Mouse (Mus musculus): ENCODE measurements around the gene Stra8. TPM values are rescaled to one million over a fixed set of nuclear protein-coding genes. Genes with fewer than 3 reads are reported as not detected.

The Stra8 gene
- total RNA-seq, 2 experiments from 2014 or later: not detected

DNA sequence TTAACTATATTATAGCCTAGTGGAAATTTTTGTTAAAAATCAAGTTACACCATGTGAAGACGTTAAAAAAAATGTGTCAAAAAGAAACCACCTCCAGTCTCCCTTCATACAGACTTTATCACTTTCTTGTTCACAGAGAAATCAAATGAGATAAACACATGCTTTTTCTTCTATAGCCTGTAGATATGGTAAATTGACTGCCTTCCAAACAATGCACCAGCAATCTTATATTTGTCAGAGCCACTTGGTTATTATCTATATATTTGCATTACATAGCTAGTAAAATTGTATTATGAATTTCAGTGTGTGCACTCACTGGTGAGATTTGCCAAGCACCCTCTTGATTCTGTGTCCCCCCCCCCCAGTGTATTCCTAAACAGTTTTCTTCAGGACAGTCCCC, 12.7 kb downstream of the Stra8 start:
- Histone ChIP-seq H3K27ac (no peak overlapping the region), H3K4me3 (no peak overlapping the region)
- DNase-seq: no peak
- intact Hi-C loops (cut with DNase I): no loop called here
- TF ChIP-seq CTCF (IDR thresholded peaks at IDR 0.05): no peak

DNA sequence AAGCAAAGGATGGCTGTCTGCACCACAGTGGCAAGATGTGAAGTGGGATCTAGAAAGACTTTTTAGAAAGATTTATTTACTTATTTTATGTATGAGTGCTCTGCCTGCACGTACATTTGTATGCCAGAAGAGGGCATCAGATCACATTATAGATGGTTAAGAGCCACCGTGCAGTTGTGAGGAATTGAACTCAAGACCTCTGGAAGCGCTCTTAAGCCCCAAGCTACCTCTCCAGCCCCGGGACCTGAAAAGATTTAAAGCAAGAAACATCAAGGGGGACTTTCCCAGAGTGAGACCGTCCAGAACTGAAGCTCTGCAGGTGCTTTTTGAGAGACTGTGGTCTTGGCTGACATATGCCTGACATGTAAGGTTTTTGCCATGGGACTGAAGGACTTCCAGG, 16.8 kb downstream of the Stra8 start:
- TF ChIP-seq CTCF (IDR thresholded peaks at IDR 0.05): peak; percentile 32; the same call in 1 of the 2 replicates
- intact Hi-C loops (cut with DNase I): no loop called here
- no peak for DNase-seq
- H3K27ac ChIP-seq: no peak overlapping the region
- no peak overlapping the region for H3K4me3 ChIP-seq

DNA sequence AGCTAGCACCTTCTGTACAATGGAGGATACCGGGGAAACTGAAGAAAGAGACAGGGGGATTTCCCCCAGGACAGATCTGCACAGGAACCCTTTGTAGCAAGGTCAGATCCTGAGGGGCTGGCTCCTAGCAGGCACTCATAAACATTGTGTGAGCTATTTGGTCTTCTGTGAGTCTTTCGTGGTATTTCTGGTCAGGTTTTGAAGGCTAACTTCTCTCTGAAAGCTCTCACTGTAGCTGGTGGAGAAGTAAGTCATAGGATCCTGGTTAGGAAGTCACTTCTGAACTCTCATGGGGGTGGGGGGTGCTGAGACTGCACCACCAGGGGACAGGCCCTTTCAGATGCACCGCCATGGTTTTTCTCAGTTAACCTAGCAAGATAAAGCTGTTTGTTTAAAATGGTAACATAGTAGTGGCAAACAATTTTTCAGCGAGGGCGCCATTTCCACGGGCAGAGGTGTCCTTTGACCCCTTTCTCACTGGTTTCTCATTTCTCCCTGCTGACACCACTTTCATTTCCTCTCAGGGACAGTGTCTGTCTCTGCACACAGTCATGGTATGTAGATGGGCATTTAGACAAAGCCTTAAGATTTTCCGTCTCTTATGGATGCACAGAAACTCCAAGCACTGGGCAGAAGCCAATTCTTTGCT, 18.4 kb downstream of the Stra8 start:
- intact Hi-C loops (cut with DNase I): no loop called here
- DNase-seq: no peak
- Histone ChIP-seq H3K4me3 (no peak overlapping the region), H3K27ac (no peak overlapping the region)
- no peak for TF ChIP-seq CTCF (IDR thresholded peaks at IDR 0.05)

DNA sequence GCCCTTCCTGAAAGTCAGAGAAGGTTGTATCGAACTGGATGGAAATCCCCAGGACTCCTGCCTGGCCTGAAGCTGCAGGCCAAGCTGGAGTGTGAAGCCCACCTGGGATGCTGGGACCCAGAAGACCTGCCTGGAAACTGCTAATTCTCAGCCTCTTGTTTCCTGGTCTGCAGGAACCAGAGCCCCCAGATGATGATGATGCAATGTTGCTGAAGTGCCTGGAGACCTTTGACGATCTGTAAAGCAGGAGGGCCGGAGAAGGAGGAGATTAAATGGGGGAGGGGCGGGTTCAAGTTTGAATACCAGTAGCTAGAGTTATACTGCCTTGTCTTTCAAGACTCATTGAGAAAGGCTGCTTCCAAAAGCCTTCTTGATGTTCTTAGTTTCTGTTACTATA, 19.0 kb downstream of the Stra8 start:
- TF ChIP-seq CTCF (IDR thresholded peaks at IDR 0.05): no peak
- intact Hi-C loops (cut with DNase I): no loop called here
- no peak for DNase-seq
- H3K4me3 ChIP-seq: no peak overlapping the region
- H3K27ac ChIP-seq: no peak overlapping the region

DNA sequence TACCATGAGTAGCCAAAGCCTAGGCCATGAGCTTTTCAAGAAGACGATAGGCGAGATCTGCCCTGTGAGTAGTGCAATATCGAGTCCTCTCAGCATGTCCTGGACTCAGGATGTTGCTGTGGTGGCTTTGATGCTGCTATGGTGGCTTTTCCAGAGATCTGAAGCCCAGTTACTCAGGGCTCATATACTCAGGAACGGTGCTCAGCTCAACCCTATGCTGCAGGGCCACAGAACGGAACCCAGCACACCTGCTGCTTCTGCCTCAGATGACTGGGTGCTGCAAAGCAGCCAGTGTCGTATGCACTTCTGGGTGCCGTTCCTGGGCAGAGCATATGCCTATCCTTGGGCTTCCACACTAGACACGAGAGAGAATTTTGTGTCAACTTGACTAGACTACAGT, 19.5 kb downstream of the Stra8 start:
- no peak overlapping the region for H3K4me3 ChIP-seq
- no peak overlapping the region for H3K27ac ChIP-seq
- intact Hi-C loops (cut with DNase I): no loop called here
- DNase-seq: no peak
- TF ChIP-seq CTCF (IDR thresholded peaks at IDR 0.05): no peak

DNA sequence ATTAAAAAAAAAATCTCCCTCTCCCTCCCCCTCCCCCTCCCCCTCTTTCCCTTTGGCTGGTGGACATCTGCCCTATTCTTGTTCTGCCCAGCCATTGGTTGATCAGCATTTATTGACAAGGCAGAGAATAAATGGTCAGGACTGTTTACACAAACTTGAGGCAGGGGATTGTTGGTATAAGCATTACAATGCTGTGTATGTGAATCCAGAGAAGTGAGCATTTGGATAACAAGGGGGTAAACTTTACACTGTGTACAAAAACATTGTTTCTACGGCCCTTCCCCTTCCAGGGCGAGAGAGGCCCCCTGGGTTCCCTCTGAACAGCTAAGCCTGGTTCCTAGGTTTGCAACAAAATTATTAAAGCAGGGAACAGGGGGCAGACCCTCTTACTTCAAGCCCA, 21.5 kb downstream of the Stra8 start:
- TF ChIP-seq CTCF (IDR thresholded peaks at IDR 0.05): no peak
- no peak for DNase-seq
- intact Hi-C loops (cut with DNase I): no loop called here
- no peak overlapping the region for H3K4me3 ChIP-seq
- no peak overlapping the region for H3K27ac ChIP-seq

DNA sequence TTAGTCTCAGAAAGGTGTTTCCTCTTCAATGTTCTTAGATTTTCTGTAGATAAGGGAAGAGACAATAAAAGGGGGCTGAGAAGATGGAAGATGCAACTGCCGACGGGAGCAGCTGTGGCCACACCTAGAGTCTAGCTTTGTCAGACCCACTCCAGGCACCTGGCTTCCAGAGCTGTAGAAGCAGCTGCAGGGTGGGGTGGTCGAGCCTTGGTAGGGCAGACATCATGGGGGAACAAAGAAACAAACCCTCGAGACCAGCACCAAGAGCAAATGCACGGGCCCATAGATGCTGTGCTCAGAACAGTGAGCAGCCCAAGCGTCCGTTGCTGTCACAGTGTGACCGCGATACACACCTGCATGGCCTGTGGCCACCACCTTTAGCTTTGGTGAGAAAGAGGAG, 22.5 kb downstream of the Stra8 start:
- Histone ChIP-seq H3K27ac (no peak overlapping the region), H3K4me3 (no peak overlapping the region)
- intact Hi-C loops (cut with DNase I): no loop called here
- TF ChIP-seq CTCF (IDR thresholded peaks at IDR 0.05): no peak
- DNase-seq: no peak

DNA sequence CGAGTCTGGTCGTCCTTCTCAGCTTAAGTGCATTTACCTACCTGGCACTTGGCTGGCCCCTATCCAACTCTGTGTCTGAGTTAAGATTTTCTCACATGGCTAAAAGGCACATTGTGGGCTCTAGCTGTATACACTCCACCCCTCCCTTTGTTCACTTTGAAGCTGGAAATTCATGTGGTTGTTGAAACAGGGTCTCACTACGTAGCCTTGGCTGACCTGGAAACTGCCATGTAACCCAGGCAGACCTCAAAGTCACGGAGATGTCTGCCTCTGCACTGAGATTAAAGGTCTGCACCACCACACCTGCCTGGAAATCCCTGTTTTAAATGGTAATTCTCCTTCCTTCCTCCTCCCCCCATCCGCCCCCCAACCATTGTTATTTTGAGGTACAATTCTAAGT, 23.5 kb downstream of the Stra8 start:
- DNase-seq: no peak
- no peak for TF ChIP-seq CTCF (IDR thresholded peaks at IDR 0.05)
- intact Hi-C loops (cut with DNase I): no loop called here
- no peak overlapping the region for H3K27ac ChIP-seq
- no peak overlapping the region for H3K4me3 ChIP-seq

DNA sequence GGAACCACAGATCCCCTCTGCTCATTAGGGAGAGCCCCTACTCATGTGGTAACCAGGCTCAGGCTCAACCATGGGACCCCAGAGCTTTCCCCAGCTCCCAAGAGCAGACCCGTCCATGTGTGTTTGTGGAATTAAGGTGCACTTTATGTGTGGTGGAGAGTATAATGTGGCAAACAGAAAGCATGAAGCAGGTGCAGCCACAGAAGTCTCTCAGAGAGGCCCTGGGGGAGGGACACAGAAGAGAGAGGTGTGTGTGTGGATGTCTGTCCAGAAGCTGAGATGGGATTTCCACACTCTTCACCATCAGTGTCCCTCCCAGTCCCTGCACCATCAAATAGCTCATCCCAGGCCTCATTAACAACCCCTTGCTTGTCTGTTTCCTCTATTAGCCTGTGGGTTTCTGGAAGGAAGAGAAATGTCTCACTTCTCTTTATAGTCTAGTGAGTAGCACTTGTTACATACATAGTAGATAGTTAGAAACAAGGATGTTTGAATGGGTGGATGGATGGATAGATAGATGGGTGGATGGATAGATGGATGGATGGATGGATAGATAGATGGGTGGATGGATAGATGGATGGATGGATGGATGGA, 26.6 kb downstream of the Stra8 start:
- DNase-seq: no peak
- no peak for TF ChIP-seq CTCF (IDR thresholded peaks at IDR 0.05)
- Histone ChIP-seq H3K27ac (no peak overlapping the region), H3K4me3 (no peak overlapping the region)
- intact Hi-C loops (cut with DNase I): no loop called here

DNA sequence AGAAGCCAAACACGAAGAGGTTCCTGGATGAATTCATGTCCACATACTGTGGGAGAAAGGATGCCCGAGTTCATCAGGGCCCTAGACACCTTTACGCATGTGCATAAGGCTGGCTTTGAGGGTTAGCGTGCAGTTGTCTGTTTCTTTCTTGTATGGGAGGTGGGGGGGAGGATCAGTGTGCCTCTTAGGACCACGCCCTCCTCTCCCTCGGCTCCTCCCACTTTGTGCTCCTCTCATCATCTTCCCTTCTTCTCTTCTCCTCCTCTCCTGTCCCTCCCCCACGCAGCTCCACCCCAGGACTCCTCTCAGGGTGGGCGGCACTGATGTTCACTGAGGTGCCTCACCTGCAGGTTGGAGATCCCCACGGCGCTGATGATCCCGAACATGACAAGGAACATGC, 28.5 kb downstream of the Stra8 start:
- Histone ChIP-seq H3K27ac (no peak overlapping the region), H3K4me3 (no peak overlapping the region)
- TF ChIP-seq CTCF (IDR thresholded peaks at IDR 0.05): no peak
- intact Hi-C loops (cut with DNase I): no loop called here
- no peak for DNase-seq

DNA sequence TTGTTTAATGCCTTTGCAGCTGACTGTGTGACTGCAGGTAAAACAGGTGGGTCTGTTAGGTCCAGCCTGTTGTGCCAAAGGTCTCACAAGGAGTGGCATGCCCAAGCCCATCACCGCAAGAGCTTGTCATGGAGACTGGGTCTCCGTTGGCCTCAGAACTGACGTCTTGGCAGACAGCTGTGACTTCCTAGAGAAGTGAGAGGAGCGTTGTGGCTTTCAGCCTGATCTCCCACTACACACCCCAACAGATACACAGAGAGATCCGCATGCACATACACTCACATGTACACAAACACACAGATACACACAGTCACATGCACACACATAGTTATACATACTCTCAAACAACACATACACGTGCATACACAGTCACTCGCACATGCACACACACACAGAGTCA, 31.6 kb downstream of the Stra8 start:
- intact Hi-C loops (cut with DNase I): no loop called here
- no peak overlapping the region for H3K4me3 ChIP-seq
- DNase-seq: no peak
- TF ChIP-seq CTCF (IDR thresholded peaks at IDR 0.05): no peak
- no peak overlapping the region for H3K27ac ChIP-seq

DNA sequence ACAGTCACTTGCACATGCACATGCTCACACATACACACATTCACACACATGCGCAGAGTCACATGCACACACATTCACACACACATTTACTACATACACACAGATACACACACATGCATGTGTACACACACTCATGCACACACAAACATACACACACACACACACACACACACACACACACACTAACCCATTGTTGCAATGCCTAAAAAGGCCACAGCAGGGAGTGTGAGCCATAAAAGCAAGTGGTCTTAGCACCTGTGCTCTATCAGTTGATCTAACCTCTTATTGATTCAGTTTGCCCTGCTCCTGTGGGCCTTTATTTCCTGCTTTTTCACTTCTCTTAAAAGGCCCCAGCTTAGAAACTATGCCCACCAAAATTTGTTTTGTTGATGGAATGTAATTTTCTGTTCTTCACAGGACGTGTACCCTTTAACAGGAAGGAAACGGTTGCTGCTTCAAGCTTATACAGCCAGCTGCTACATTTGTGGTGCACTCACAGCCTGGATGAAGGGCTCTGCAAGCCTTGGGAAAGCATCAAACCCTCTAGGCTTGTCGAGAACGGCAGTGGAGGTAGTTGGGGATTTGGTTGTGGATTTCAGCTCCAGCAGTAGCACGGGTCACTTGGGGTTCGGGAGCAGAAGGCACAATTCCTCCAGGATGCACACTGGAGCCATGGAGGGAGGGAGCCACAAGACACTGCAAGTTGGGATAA, 32.1 kb downstream of the Stra8 start:
- intact Hi-C loops (cut with DNase I): no loop called here
- H3K4me3 ChIP-seq: no peak overlapping the region
- no peak for TF ChIP-seq CTCF (IDR thresholded peaks at IDR 0.05)
- DNase-seq: no peak
- H3K27ac ChIP-seq: no peak overlapping the region

DNA sequence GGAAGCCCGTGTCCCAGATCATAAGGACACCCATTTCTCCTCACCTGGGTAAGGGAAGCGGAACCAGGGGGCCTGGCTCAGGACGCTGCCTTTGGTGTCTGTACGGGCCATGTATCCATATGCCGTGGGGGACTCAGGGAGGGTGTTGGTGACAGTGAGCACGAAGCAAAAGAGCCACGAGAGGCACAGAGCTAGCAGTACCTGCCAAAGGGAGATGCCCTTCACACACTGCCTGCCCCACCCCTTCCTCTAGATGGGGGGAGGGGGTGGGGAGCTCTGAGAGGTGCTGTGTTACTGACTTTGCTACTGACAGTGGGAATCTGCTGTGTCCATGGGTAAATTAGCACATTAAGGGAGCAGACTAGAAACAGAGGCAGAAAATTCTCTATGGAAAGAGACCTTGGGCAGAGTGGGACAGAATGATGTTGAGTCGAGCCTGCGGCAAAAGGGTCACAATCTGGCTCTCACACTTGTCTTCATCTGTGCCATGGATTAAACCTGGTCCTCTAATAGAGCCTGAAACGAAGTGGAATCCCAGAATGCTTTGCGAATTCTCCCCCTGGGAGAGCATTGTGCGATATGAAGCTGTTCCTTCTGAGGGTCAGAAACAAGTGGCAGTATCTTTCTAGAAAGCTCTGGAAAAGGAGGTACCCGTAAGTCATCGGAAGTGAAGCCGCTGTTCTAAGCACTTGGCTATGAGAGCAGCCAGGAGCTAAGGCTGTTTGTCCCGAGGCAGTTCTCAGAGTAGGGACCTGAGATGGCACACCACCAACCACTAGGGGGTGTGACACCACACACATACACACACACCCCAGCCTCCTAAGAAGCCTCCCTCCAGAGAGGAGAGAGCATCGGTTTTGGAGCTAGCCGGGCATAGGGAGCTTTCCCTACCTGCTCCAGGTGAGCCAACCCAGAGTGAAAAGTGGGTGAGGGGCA, 35.2 kb downstream of the Stra8 start:
- peak; percentile 52 for TF ChIP-seq CTCF (IDR thresholded peaks at IDR 0.05)
- peak overlapping the region; percentile 51 for H3K4me3 ChIP-seq
- intact Hi-C loops (cut with DNase I): no loop called here
- no peak overlapping the region for H3K27ac ChIP-seq
- DNase-seq: peak; percentile 28

Data from gastrocnemius, adult 2 months (tissue).